Mouse (Mus musculus): ENCODE data around the gene Hdhd5.

GRCm38 (mm10) chr6:120519647-120520046 is 11.5 kb downstream of the Hdhd5 start:
- TF ChIP-seq POLR2A (IDR thresholded peaks at IDR 0.05; ENCODE audit: control insufficient read depth in 1 of 2, insufficient read depth in 1 of 2, low read depth in 1 of 2, low read length in 2 of 2, poor library complexity in 1 of 2) (no peak), MEF2A (IDR thresholded peaks at IDR 0.05; ENCODE audit: extremely low read depth, insufficient replicate concordance, low read depth, low read length, poor library complexity, severe bottlenecking) (no peak), CTCF (IDR thresholded peaks at IDR 0.05 in 2 of 3, conservative IDR thresholded peaks at IDR 0.05 in 1 of 3; ENCODE audit: control insufficient read depth in 1 of 3, insufficient read depth in 1 of 3, low read depth in 2 of 3, low read length in 3 of 3, poor library complexity in 1 of 3, severe bottlenecking in 1 of 3) (no peak), ELF1 (IDR thresholded peaks at IDR 0.05; ENCODE audit: low read depth, low read length) (no peak), ETS1 (IDR thresholded peaks at IDR 0.05; ENCODE audit: low read depth, low read length) (no peak), HCFC1 (IDR thresholded peaks at IDR 0.05; ENCODE audit: low read depth, low read length) (no peak), MAZ (IDR thresholded peaks at IDR 0.05; ENCODE audit: low read depth, low read length) (no peak), ZMIZ1 (IDR thresholded peaks at IDR 0.05; ENCODE audit: low read depth, low read length) (no peak)
